Mouse (Mus musculus): ENCODE measurements around the gene Gm29427.

- TF ChIP-seq CTCF (conservative IDR thresholded peaks at IDR 0.05; ENCODE audit: low read length) (no peak), POU5F1 (IDR thresholded peaks at IDR 0.05; ENCODE audit: borderline replicate concordance, low read length) (no peak), NANOG (IDR thresholded peaks at IDR 0.05; ENCODE audit: borderline replicate concordance, low read length) (no peak)
These were observed 5.1 kb downstream of the Gm29427 start for GRCm38 (mm10) chr1:130710283-130711080.
